Mouse (Mus musculus) erythroid progenitor cell, adult 5-6 weeks (primary cell): ENCODE results near the gene Cdca7. TPM values are rescaled to one million over a fixed set of nuclear protein-coding genes. Genes with fewer than 3 reads are reported as not detected.

Experiments used
- ATAC-seq: replicated peaks from 2 replicates; pipeline ENCODE4 v1.8.0; 2016; ENCODE audit warnings: moderate number of reproducible peaks, mild to moderate bottlenecking, moderate TSS enrichment, inconsistent platforms; ENCODE audit not compliant: poor library complexity, low FRiP score, severe bottlenecking
- total RNA-seq, 2 experiments: library from RNA; stranded (forward) in 1 of 2; stranded (reverse) in 1 of 2; fragments of 150-400 nt in 1 of 2; fragments of 186-747, 209-891 nt in 1 of 2; gene quantifications; 2 replicates each; pipeline versions ENCODE4 v1.2.3 to v1.2.4; 2015 to 2017; ENCODE audit warnings: low replicate concordance in 2 of 2

Gene Cdca7
- 23.1 and 27.7 TPM in 2 replicates for total RNA-seq (2015; ENCODE audit: low replicate concordance)
- 26.1 and 31.8 TPM in 2 replicates for total RNA-seq (2017; ENCODE audit: low replicate concordance)

DNA sequence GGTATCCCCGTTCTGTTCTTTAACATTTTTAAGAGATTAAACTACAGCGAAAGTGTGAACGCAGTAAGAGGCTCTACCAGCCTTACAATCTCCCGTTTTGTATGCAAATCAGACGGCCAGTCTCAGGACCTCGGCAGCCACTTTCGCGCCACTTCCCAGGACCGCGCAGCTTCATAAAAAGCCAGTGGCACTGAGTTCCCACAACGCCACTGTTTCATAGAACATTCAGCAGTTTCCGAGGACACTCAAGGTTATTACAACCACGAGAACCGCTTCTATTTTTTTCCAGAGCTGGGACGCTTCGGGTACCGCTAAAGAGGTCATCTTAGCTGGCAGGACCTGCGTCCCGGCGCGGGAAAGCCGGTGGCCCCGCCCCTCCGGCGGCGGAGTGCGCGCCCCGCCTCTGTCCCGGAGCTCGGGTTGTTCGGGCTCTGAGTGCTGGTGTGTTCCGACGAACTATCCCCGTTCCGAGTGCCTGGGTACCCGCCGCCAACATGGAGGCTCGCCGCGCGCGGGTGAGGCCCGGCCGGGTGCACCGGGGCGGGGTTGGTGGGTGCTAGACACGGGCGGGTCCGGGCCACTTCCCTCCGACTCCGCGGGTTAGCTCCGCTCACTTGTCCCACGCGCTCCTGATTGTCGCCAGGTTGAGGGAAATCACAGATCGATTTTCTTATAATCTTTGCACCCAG lies at the start of gene Cdca7:
TSS of gene Cdca7 (plus strand) at position 363 of the 689 bp plus-strand sequence.
- peak; percentile 82 for ATAC-seq

DNA sequence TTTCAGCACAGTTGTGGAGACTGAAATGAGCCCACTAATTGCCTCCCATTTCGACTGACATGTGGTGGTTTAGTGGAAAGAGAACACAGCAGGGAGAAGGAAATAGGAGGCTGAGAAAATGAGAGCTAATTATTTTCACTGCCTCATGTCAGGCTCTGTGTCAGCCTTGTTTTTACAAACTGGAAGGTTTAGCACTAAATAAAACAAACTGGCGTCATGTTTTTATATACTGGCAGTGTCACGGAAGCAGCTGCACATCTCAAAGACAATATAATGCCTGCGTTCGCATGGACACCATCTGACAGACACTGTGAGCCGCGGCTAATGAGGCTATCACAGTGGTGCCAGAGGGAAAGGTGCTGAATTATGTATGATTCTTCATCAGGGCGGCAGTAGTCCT lies 49.2 kb upstream of the Cdca7 start:
- no peak for ATAC-seq

DNA sequence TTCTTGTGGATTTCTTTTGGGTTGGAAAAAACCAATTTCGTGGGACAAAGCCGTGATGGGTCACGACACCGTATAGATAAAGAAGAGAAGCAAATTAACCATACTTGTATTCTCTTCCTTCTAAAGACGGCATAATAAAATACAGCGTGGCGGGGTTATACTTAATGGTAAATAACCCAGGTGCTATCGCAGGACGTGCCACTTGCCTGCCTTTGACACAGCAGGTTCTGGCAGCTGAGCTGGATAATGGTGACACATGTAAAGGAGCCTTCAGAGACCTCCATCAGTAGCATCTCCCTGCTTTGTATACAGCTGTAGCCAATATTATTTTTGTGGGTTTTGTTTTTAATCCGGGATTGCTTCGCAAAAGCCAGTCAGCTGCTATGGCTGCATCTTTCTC lies 48.7 kb upstream of the Cdca7 start:
- no peak for ATAC-seq

DNA sequence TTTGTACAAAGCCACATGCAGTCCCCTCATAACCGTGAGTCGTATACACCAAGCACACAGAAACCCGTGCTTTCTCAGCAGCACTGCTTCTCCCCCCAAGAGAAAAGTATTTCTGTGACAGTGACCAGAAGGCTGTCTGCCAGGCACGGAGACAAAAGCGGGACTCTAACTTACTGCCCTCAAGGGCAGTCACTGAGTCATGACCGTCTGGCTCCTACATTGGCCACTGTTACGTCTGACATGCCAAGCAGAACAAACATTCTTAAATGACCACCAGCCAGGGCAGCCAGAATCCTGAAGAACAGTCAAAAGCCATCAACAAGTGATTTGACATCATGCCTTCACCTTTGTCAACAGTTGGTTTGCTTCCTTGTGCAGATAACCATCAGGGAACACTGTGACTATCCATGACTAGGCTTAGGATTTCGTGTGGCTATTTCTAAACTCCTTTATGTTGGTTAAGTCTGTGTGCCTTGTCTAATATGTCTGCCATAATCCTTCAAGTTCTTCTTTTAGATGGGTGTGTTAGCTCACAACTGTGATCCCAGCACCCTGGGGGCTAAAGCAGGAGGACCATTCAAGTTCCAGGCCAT lies 36.9 kb upstream of the Cdca7 start:
- ATAC-seq = no peak

DNA sequence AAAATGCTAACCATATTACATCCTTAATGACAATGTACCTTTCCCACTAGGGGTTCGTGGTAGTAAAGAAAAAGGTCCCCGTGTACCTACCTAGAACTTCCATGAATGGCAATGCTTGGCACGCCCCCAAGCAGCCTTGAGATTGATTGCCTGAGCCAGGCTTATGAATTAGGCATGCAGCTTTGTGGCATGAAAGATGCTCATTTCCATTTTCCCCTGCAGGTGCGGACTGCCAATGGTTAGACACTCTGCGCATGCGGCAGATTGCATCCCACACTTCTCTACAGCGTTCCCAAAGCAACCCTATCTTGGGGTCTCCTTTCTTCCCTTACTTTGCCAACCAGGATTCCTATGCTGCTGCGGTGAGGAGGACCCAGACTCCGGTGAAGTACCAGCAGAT lies 34.9 kb upstream of the Cdca7 start:
- no peak for ATAC-seq

DNA sequence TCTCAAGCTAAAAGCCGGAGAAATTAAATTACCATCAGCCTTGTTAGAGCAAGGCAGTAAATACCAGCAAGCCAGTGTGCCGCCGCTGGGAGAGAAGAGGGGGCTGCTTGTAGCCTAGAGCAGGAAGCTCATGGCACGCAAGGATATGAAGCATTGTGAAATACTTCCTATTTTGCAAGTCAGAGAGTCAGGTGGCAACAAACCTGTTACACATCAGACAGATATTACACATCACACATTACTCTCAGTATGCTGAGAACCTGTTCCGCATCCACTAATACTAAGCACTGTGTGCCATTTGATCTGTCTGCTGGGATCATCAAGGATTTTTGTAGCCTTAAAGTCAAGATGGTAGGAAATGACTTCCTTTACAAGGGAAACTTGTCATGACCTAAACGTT lies 33.1 kb upstream of the Cdca7 start:
- ATAC-seq = no peak

DNA sequence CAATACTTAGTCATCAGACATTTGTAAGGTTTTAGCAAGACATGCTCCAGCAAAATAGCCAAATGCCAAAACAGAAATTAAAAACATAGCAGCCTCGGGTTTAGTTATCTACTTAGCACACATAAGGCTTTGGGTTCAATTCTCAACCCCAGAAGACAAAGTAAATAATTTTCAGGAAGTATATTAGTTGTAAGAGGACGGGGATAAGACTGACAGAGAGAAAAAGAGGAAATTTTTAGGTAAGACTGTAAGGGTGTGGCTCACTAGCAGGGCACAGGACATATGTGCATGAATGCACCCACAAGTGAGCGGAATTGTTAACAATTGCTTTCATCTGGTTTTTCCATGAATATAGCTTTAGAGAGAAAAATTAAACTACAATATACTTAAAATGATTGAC lies 32.0 kb upstream of the Cdca7 start:
- ATAC-seq = no peak

DNA sequence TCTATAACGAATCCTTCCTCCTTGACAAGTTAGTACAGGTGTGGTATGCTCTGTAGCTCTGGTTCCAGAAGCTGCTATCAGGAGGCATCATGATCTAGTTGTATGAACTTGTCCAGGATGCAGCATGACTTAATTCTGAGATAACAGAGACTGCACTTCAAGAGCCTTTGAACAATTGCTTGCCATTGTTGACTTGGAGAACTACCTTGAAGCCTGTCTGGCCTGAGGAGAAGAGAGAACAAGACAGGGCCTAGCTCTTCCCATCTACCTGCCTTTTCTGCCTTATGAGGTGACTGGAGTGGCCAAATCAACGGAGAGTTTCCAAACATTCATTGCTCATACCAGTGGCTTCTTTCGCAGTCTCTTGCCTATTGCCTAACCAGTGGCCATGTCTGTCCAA lies 29.9 kb upstream of the Cdca7 start:
- no peak for ATAC-seq

DNA sequence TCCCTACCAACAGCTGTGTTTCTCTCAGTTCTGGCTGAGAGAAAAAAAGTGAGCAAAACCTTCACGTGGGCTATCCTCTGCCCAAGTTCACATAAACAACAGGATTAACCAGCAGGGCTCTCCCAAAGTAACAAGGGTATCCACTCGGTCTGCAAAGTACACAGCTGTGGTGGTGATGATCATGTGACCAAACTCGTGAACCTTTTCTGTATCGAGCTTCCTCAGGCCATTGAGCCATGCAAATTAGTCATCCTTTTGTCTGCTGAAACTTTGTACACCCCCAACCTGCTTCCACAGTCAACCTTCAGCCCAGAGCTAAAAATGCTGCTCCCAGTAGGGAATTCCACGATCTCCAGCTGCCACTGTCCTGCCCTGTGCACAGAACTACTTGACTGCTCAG lies 29.3 kb upstream of the Cdca7 start:
- ATAC-seq = no peak

DNA sequence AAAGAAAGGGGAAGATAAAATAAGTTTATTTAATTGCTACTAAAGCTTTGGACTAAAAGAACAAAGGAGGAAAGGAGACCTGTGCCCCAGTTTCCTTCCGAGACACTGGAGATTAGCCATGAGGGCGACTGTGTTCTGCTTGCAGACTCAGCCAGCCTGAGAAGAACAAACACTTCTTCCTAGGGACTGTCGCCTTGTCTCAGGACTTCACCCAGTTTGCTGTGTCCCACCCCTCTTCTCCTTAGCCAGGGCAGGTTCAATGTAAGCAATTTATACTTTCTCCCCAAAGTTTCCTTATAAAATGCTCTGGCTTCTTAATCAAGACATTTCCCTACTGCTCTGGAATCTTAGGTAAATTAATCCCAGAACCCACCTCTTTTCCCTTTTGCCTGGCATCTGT lies 22.4 kb upstream of the Cdca7 start:
- ATAC-seq = no peak

DNA sequence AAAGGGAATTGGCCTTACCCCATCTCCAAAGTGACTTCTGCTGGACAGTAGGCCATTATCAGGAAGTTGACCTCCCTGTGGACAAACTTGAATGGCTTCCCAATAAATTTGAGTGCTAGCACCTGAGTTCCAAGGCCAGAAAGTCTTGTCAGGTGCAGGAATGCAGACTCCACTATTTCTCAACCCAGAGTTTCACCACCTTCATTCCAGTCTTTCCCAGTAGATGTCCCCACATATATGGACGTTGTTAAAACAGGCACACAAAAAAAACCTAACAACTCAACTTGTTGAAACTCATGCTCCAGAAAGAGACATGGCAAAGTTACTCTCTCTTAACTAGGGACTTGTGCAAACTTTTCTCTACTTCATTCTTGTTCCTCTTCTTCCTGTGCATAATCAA lies 19.8 kb upstream of the Cdca7 start:
- ATAC-seq = no peak

DNA sequence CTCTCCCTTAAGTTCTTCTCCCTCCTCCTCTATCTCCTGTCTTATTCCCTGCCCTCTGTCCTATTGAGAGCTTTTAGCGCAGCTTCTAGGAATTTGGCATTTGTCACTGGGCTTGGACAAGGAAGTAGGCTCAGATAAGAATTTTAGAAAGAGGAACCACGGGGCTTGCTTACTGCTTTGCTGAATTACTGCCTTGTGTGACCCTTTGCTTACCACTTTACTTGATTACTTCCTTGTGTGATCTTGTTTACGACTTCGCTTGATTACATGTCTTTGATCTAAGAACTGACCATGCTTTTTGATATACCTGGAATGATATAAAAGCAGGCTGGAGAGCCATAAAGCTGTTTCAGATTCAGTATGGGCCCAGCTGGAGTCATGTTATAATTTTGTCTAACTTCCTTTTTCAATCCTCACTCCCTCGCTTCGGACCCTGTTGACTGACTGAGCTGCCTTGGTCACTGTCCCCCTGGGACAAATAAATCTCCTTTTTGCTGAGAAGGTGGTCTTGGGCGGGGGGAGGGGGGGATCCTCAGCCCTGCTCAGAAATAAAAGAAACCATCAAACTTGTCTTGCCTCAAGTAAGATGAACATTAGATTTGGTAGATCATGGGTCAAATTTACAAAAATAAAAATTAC lies 11.5 kb upstream of the Cdca7 start:
- no peak for ATAC-seq

DNA sequence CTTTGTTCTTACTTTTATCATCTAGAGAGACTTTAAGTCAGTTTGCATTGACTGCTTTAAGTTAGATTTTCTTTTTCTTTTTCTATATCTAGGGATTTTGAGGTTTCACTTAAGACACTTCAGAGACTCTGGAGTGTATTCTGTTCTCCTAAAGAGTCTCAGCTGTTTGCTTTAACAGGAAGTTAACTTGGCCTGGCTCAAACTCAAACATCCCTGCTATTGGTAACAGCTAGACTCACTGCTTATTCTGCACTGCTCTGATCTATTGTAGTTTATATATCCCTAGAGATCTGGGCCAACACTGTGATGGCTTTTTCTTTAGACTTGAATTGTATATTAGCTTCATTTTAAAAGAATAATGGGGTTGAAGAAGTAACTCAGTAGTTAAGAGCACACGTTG lies 8.4 kb upstream of the Cdca7 start:
- no peak for ATAC-seq

DNA sequence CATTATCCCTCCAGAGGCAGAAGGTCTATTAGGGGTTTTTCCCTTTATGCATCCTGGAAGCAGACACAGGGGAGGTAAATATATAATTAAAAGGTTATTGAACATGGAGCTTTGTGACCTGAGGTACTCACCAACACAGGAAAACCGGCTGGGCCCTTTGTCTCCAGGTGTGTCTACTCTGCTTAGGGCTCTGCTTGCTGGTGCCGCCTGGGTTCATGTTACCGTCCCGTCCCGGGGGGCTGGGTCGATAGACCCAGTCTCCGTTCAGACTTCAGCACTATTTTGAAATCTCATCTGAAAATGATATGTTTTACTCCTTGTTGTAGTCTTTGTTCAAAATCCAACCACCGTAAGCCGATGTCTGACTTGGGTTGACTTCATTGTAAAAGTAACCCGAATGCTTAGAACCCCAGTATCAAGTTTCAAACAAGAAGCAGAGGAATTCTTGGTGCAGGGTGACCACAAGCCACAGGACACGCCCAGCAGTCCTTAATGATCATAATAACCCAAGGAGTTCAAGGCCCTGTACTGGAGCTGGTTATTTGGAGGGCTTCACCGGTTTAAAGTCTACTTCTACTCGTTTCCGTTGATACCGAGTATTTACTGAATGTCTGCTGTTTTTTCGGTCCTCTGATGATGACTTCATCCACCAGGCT lies 4.4 kb upstream of the Cdca7 start:
- no peak for ATAC-seq

DNA sequence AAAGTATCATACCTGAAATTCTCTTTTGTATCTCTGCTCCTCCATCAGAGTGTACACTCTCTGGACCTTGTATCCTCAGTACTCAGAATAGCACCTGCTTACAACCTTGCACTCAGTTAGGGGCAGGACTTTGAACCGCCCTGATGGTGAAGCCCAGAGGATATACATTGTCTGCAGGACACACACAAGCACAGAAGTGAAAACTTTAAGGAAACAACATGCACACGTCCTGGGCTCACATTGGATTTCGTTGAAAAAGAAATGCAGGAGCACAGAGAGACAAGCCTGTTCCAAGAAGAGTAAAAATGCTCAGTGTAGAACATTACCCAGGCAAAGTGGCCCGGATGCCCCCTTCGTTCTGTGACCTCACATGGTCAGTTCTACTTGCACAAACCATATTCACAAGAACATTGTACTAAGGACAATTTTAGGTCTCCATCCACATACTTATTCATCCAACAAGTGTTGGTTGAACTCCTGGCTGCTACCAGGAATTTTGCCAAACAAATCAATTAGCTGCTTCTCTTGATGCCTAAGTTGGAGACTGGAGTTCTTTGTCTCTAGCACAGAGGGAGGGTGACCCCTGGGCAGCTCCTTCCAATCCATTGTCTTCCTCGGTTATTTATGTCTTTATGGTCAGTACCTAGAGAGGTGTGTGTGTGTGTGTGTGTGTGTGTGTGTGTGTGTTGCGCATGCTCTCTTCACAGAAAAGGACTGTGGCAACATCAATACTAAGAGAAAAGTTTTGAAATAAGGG lies 1.2 kb upstream of the Cdca7 start:
- ATAC-seq = no peak

DNA sequence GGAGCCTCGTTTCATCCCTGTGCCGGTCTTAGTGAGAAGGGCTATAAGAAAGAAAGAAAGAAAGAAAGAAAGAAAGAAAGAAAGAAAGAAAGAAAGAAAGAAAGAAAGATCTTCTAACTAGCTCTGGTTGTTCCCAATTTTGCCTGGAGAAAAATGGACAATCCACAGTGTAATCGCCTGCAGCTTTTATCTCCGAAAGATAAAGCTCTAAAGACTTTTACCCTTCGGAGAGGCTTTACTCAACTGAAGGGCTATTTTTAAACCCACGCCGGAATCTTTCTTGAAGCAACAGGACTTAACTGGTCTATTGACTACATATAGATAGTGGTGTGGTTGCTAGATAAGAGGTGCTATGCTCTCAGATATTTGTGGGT lies 549 bp upstream of the Cdca7 start:
- peak; percentile 26 for ATAC-seq

DNA sequence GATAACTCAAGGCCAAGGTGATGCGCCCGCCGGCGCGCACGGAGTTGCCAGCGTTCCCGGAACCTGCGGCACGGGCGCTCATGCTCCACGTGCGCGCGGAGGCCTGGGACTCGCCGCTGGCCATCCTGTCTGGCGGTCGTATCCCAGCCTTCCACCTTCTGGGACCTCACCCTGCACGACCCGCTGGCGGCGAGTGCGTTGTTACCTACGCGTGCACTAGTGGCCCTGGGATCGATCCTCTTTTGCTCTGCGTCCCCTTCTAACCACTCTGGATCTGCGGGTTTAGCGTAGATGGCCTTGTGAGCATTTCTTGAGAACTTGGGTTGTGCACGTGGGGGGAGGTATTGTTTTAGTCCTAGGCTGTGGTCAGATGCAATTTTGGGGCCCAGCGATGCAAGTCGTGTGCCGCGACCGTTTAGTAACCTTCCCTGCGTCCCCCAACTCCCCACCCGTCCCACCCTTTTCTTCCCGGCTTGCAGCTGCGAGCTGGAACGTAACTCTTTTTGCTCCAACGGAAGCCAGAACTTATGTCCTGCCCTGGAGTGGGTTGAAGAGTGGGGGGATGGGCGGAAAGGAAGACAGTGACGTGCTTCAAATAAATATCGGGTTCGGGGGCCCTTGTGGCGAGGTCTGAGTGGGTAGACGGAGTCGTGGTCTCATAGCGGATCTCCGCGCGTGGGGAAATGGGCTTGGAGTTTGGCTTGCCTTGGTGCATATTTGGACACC lies 690 bp downstream of the Cdca7 start:
- no peak for ATAC-seq

DNA sequence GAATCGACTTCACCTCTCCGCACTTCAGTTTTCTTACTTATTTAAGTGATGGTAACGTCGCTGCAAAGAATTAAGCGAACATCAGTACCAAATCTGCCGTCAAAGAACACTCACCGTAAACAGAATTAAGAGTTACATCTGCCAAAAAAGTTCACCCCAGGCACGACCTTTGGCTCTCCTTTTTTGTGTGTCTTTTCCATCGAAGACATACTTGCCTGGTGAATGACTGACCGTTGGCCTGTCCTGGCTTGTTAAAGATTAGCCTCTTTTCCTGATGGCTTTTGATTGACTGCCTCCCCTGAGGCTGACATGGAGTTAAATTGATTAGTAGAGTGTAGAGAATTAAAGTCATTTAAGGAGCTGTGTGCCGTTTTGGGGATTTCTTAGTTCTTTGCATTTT lies 1.3 kb downstream of the Cdca7 start:
- no peak for ATAC-seq

DNA sequence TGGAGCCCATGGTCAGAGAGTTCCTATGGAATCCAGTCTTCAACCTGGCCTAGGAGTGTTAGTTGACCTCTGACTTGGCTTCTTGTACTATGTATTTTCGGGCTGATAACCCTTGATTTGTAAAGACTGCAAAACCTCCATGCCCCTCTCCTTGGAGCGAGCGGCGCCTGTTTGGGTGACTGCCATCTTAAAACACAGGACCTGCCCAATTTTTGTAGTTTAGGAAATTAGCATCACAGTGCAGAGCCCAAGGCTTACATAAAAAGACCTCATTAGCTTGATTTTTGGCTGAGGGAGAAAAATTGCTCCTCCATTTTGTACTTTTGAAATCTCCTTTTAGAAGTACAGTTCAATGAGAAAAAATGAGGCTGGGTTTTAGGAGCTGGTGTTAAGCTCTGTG lies 2.2 kb downstream of the Cdca7 start:
- ATAC-seq = no peak

DNA sequence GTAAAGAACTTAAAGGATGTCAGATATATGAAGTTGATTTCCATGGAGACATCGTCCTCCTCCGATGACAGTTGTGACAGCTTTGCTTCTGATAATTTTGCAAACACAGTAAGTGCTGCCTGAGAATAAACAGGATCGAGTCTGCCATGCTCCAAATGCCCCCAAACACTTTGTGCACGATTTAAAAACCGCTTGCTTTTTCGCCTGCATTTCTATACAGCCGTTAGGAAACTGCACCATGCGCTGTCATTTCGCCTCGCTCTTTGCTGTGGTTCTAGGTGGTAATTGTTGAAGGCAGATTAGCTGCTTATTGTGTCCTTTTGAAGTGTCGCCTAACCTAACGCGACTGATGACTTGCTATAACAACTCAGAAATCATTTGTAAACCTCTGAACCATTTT lies 3.0 kb downstream of the Cdca7 start:
- no peak for ATAC-seq
